Comparison of ENCODE assay signal across 7 mouse cellular contexts in the genomic region with DNA sequence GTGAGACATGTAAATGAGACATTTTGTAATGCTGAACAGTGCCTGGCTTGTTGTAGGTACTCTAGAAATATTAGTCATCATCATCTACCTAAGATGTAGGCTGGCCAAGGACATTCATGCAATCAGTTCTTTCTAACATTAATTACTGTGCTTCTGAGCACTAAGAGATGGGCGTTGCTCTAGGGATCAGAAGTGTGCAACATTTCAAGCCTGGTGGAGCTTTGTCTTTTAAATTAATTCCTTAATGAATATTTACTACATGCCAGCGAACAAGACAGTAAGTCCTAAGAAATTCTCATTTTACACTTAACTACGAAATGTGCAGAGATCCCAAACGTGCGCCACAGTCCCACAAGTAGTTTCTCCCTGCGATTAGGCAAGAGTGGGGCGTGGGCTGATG. TPM values are rescaled to one million over a fixed set of nuclear protein-coding genes. Genes with fewer than 3 reads are reported as not detected.
DNase-seq lines count a peak whose midpoint lies in the region; ATAC-seq and TF ChIP-seq lines count a peak whose summit lies in the region.
"Not testable (repeated sequence)": the region's sequence is repeated elsewhere in the genome, so short reads cannot be mapped to it uniquely, and the experiment has no call there.

No protein-coding gene starts in this region.

- not testable (repeated sequence) for DNase-seq in embryonic facial prominence, embryonic 11.5 days (ENCODE audit: low spot score); gastrocnemius, adult 2 months; hindbrain, embryonic 10.5 days (ENCODE audit: low spot score)
- DNase-seq in kidney, adult 9 months = peak; percentile 13
- DNase-seq in lung, postnatal 36 days = peak; percentile 2

- peak overlapping the region; percentile 74 for H3K9ac ChIP-seq in embryonic facial prominence, embryonic 11.5 days (replicated peaks; ENCODE audit: low read length)
- peak overlapping the region; percentile 52; the same call in 1 of the 2 replicates for H3K9ac ChIP-seq in limb, embryonic 15.5 days

- not testable (repeated sequence) for H3K27me3 ChIP-seq in embryonic facial prominence, embryonic 11.5 days (ENCODE audit: control insufficient read depth, insufficient read depth, low read length); hindbrain, embryonic 10.5 days (ENCODE audit: insufficient read depth, poor library complexity, severe bottlenecking); limb, embryonic 15.5 days

- not testable (repeated sequence) for H3K27ac ChIP-seq in embryonic facial prominence, embryonic 11.5 days (replicated peaks; ENCODE audit: low read depth, low read length); gastrocnemius, adult 2 months
- peak overlapping the region; percentile 83; the same call in 1 of the 2 replicates for H3K27ac ChIP-seq in hindbrain, embryonic 10.5 days
- H3K27ac ChIP-seq in limb, embryonic 15.5 days = 0 out of 2 replicates have a peak overlapping the region, but pooled peaks have one; percentile 33
- peak overlapping the region; percentile 16; the same call in 1 of the 2 replicates for H3K27ac ChIP-seq in olfactory bulb, adult 2 months (ENCODE audit: insufficient read depth, low read depth, low read length)

- intact Hi-C loops in gastrocnemius, adult 2 months (cut with DNase I) = not testable (repeated sequence)

- H3K36me3 ChIP-seq in embryonic facial prominence, embryonic 11.5 days (replicated peaks; ENCODE audit: control insufficient read depth, insufficient read depth, low read depth, low read length); hindbrain, embryonic 10.5 days; limb, embryonic 15.5 days: not testable (repeated sequence)

- H3K4me2 ChIP-seq in embryonic facial prominence, embryonic 11.5 days (ENCODE audit: low read depth, low read length) = peak overlapping the region; percentile 87
- H3K4me2 ChIP-seq in limb, embryonic 15.5 days = peak overlapping the region; percentile 87

- not testable (repeated sequence) for TF ChIP-seq POLR2A in olfactory bulb, adult 2 months (IDR thresholded peaks at IDR 0.05; ENCODE audit: insufficient read depth, low read depth, low read length)

- WGBS in embryonic facial prominence, embryonic 11.5 days = 19% methylated on average over 7 of the region's 7 CpGs
- WGBS in hindbrain, embryonic 10.5 days = 15% methylated on average over 7 of the region's 7 CpGs
- 20% methylated on average over 7 of the region's 7 CpGs for WGBS in limb, embryonic 15.5 days
- 12% methylated on average over 7 of the region's 7 CpGs for WGBS in olfactory bulb, adult 2 months

- not testable (repeated sequence) for TF ChIP-seq CTCF in gastrocnemius, adult 2 months (IDR thresholded peaks at IDR 0.05); olfactory bulb, adult 2 months (IDR thresholded peaks at IDR 0.05; ENCODE audit: insufficient read depth, low read depth, low read length)

- not testable (repeated sequence) for ATAC-seq in embryonic facial prominence, embryonic 11.5 days (replicated peaks; ENCODE audit: insufficient number of reproducible peaks, low FRiP score, low TSS enrichment, low read depth); limb, embryonic 15.5 days (ENCODE audit: insufficient number of reproducible peaks, low FRiP score, low TSS enrichment, low read depth)

- H3K9me3 ChIP-seq in embryonic facial prominence, embryonic 11.5 days (replicated peaks; ENCODE audit: control insufficient read depth, low read length); hindbrain, embryonic 10.5 days; limb, embryonic 15.5 days: not testable (repeated sequence)

- peak overlapping the region; percentile 38 for H3K4me3 ChIP-seq in embryonic facial prominence, embryonic 11.5 days (ENCODE audit: low read depth, low read length)
- H3K4me3 ChIP-seq in gastrocnemius, adult 2 months = peak overlapping the region; percentile 70
- peak overlapping the region; percentile 59 for H3K4me3 ChIP-seq in hindbrain, embryonic 10.5 days
- H3K4me3 ChIP-seq in limb, embryonic 15.5 days = peak overlapping the region; percentile 47
- H3K4me3 ChIP-seq in olfactory bulb, adult 2 months (ENCODE audit: insufficient read depth, low read depth, low read length) = peak overlapping the region; percentile 59

- not testable (repeated sequence) for H3K4me1 ChIP-seq in embryonic facial prominence, embryonic 11.5 days (ENCODE audit: control insufficient read depth, insufficient read depth, low read length); hindbrain, embryonic 10.5 days (replicated peaks); limb, embryonic 15.5 days; olfactory bulb, adult 2 months (ENCODE audit: control insufficient read depth, insufficient read depth, low read length)

RNA-seq across cellular contexts. Expression of a gene that starts 41.1 kb away (rescaled TPM):
- polyA plus RNA-seq in embryonic facial prominence, embryonic 11.5 days (2014; fragmentation: Nextera tagmentation; extraction: Ambion mirVana) = 35.0 and 36.9 TPM in 2 replicates
- 1 to 10 TPM; 5.7 to 6.2 TPM for total RNA-seq in gastrocnemius, adult 2 months (2021)
- polyA plus RNA-seq in hindbrain, embryonic 10.5 days (2016; fragmentation: Nextera tagmentation; extraction: Ambion mirVana) = 34.3 and 36.8 TPM in 2 replicates
- 22.0 and 24.2 TPM in 2 replicates for polyA plus RNA-seq in limb, embryonic 15.5 days (2015; fragmentation: Nextera tagmentation; extraction: Ambion mirVana)
- polyA plus RNA-seq in olfactory bulb, adult 2 months (2012; ENCODE audit: insufficient read depth, insufficient read length, low replicate concordance, missing spikeins) = not detected in 2 replicates
